Mouse (Mus musculus): ENCODE results near the gene Nup107.

GRCm38 (mm10) chr10:117775401-117776144 lies 16.9 kb downstream of the Nup107 start:
- no peak for TF ChIP-seq CTCF (IDR thresholded peaks at IDR 0.05; ENCODE audit: extremely low read depth, insufficient read depth, low read length)
- TF ChIP-seq POLR2A (IDR thresholded peaks at IDR 0.05; ENCODE audit: extremely low read depth, insufficient read depth, low read length), result no peak

All from cortical plate, adult 2 months (tissue).